ENCODE assay signal across 16 mouse cellular contexts in genomic region chr5:36191876-36192275, GRCm38 (mm10). TPM values are rescaled to one million over a fixed set of nuclear protein-coding genes. Genes with fewer than 3 reads are reported as not detected.
A peak's percentile ranks its signal among the peaks of the same experiment; 100 is the strongest.
DNase-seq lines count a peak whose midpoint lies in the region; ATAC-seq and TF ChIP-seq lines count a peak whose summit lies in the region.
"Had no signal": no experiment of that assay in that cellular context is flagged by ENCODE, and none has a peak within 500 bp of the region (broad histone marks: within the 10 kb centered on the region; RNA-seq: fewer than 3 reads in every experiment).

No protein-coding gene starts in this region.

- ATAC-seq in CD4-positive, CD25-positive, alpha-beta regulatory T cell, adult 4 months: no peak
- ATAC-seq: forebrain, embryonic 15.5 days; midbrain, embryonic 16.5 days had no signal

- H3K4me3 ChIP-seq in left cerebral cortex, adult 2 months: no peak overlapping the region
- H3K4me3 ChIP-seq: forebrain, embryonic 15.5 days had no signal

- H3K27ac ChIP-seq in left cerebral cortex, adult 2 months: no peak overlapping the region
- H3K27ac ChIP-seq: forebrain, embryonic 15.5 days had no signal

- peak; percentile 30 for DNase-seq in CD4-positive, CD25-positive, alpha-beta regulatory T cell, adult 2 months (ENCODE audit: low read depth, low spot score)
- no peak for DNase-seq in left cerebral cortex, adult 2 months (ENCODE audit: extremely low spot score in 1 of 2, low spot score in 2 of 2)
- DNase-seq in left cerebral cortex, postnatal 4 days: no peak
- peak; percentile 27 for DNase-seq in 3T3-L1 (ENCODE audit: low read depth, low spot score)
- peak; percentile 17 for DNase-seq in lung, postnatal 14 days
- no peak for DNase-seq in right cerebral cortex, postnatal 10 days (ENCODE audit: low spot score in 2 of 2)
- DNase-seq in testis, postnatal 14 days (ENCODE audit: low spot score): no peak
- DNase-seq: cerebellum, adult 2 months; kidney, adult 9 months had no signal

- intact Hi-C loops in left cerebral cortex, adult 2 months (cut with DNase I): no loop called here
- intact Hi-C loops in left cerebral cortex, postnatal 4 days (cut with DNase I): no loop called here

- TF ChIP-seq CTCF in left cerebral cortex, adult 2 months (IDR thresholded peaks at IDR 0.05): peak; percentile 27

RNA-seq across cellular contexts. Expression of gene Psapl1, which starts 11.9 kb away (rescaled TPM):
- polyA plus RNA-seq in CD4-positive, CD25-positive, alpha-beta regulatory T cell, adult 4 months (2017; shearing (Covaris generic)): not detected
- not detected for total RNA-seq in left cerebral cortex, adult 2 months (2021)
- not detected for total RNA-seq in left cerebral cortex, postnatal 4 days (2021)
- total RNA-seq: heart, postnatal 25 days; left cerebral cortex, postnatal 10 days; neutrophil, adult 5-6 weeks had no signal
- polyA plus RNA-seq: cerebellum, adult 2 months; liver, embryonic 16.5 days; midbrain, embryonic 16.5 days had no signal

Comparison
In these comparisons a context has a peak if more than half of its experiments do, and no peak if none do; other contexts are left out.
1. DNase-seq: peak in CD4-positive, CD25-positive, alpha-beta regulatory T cell, adult 2 months (single experiment), 3T3-L1 (single experiment) and lung, postnatal 14 days (single experiment); none in left cerebral cortex, adult 2 months (0 of 2), left cerebral cortex, postnatal 4 days (single experiment), right cerebral cortex, postnatal 10 days (0 of 2) and testis, postnatal 14 days (single experiment).